Mouse (Mus musculus): ENCODE measurements around the gene Pabpc4. TPM values are rescaled to one million over a fixed set of nuclear protein-coding genes. Genes with fewer than 3 reads are reported as not detected.

The Pabpc4 gene
- polyA plus RNA-seq, 1 experiment from 2014 or later: 63.9 TPM

GRCm38 (mm10) chr4:123239361-123240203 is 22.6 kb upstream of the Pabpc4 start:
- ATAC-seq (ENCODE audit: low FRiP score, low TSS enrichment): peak; percentile 89
- Histone ChIP-seq H3K4me3 (ENCODE audit: low read length) (peak overlapping the region; percentile 28), H3K27ac (ENCODE audit: low read depth, low read length) (peak overlapping the region; percentile 91), H3K9ac (ENCODE audit: low read depth, low read length) (peak overlapping the region; percentile 44), H3K9me3 (ENCODE audit: control insufficient read depth, low read length) (no peaks in the 10 kb centered on the region), H3K4me1 (ENCODE audit: control insufficient read depth, insufficient read depth, low read length) (peaks cover 54% of the 10 kb centered on the region), H3K4me2 (replicated peaks; ENCODE audit: low read depth, low read length) (peak overlapping the region; percentile 51), H3K36me3 (ENCODE audit: control insufficient read depth, insufficient read depth, low read length) (peaks cover 11% of the 10 kb centered on the region), H3K27me3 (ENCODE audit: control insufficient read depth, insufficient read depth, low read length) (no peaks in the 10 kb centered on the region; the same call in 1 of the 2 replicates)
- WGBS: 1% methylated on average over 57 of the region's 58 CpGs

- no peak overlapping the region for H3K9ac ChIP-seq (ENCODE audit: low read depth, low read length)
- H3K4me2 ChIP-seq (replicated peaks; ENCODE audit: low read depth, low read length): no peak overlapping the region
- peaks cover 14% of the 10 kb centered on the region for H3K36me3 ChIP-seq (ENCODE audit: control insufficient read depth, insufficient read depth, low read length)
- peak overlapping the region; percentile 42; the same call in 1 of the 2 replicates for H3K27ac ChIP-seq (ENCODE audit: low read depth, low read length)
- H3K27me3 ChIP-seq (ENCODE audit: control insufficient read depth, insufficient read depth, low read length): no peaks in the 10 kb centered on the region
- H3K9me3 ChIP-seq (ENCODE audit: control insufficient read depth, low read length): no peaks in the 10 kb centered on the region
- H3K4me3 ChIP-seq (ENCODE audit: low read length): no peak overlapping the region
- peaks cover 27% of the 10 kb centered on the region for H3K4me1 ChIP-seq (ENCODE audit: control insufficient read depth, insufficient read depth, low read length)
- no peak for ATAC-seq (ENCODE audit: low FRiP score, low TSS enrichment)
- 78% methylated on average over 7 of the region's 7 CpGs for WGBS
Measured at GRCm38 (mm10) chr4:123246221-123246620, 15.9 kb upstream of the Pabpc4 start.

- Histone ChIP-seq H3K9ac (ENCODE audit: low read depth, low read length) (no peak overlapping the region), H3K4me2 (replicated peaks; ENCODE audit: low read depth, low read length) (no peak overlapping the region), H3K9me3 (ENCODE audit: control insufficient read depth, low read length) (no peaks in the 10 kb centered on the region), H3K4me3 (ENCODE audit: low read length) (no peak overlapping the region), H3K27ac (ENCODE audit: low read depth, low read length) (peak overlapping the region; percentile 42; the same call in 1 of the 2 replicates), H3K4me1 (ENCODE audit: control insufficient read depth, insufficient read depth, low read length) (peaks cover 27% of the 10 kb centered on the region), H3K27me3 (ENCODE audit: control insufficient read depth, insufficient read depth, low read length) (no peaks in the 10 kb centered on the region), H3K36me3 (ENCODE audit: control insufficient read depth, insufficient read depth, low read length) (peaks cover 9% of the 10 kb centered on the region; the same call in 1 of the 2 replicates)
- ATAC-seq (ENCODE audit: low FRiP score, low TSS enrichment): no peak
- WGBS: 90% methylated on average over 5 of the region's 5 CpGs
Measured at GRCm38 (mm10) chr4:123246651-123247050, 15.5 kb upstream of the Pabpc4 start.

GRCm38 (mm10) chr4:123247147-123247880 is 14.8 kb upstream of the Pabpc4 start:
- Histone ChIP-seq H3K9ac (ENCODE audit: low read depth, low read length) (no peak overlapping the region), H3K36me3 (ENCODE audit: control insufficient read depth, insufficient read depth, low read length) (peaks cover 4% of the 10 kb centered on the region; the same call in 1 of the 2 replicates), H3K27me3 (ENCODE audit: control insufficient read depth, insufficient read depth, low read length) (no peaks in the 10 kb centered on the region), H3K4me3 (ENCODE audit: low read length) (no peak overlapping the region), H3K4me2 (replicated peaks; ENCODE audit: low read depth, low read length) (no peak overlapping the region), H3K9me3 (ENCODE audit: control insufficient read depth, low read length) (no peaks in the 10 kb centered on the region), H3K4me1 (ENCODE audit: control insufficient read depth, insufficient read depth, low read length) (peaks cover 27% of the 10 kb centered on the region), H3K27ac (ENCODE audit: low read depth, low read length) (peak overlapping the region; percentile 49; the same call in 1 of the 2 replicates)
- ATAC-seq (ENCODE audit: low FRiP score, low TSS enrichment): peak; percentile 61; the same call in 1 of the 2 replicates
- 35% methylated on average over 7 of the region's 7 CpGs for WGBS

- Histone ChIP-seq H3K4me1 (ENCODE audit: control insufficient read depth, insufficient read depth, low read length) (peaks cover 27% of the 10 kb centered on the region), H3K27ac (ENCODE audit: low read depth, low read length) (peak overlapping the region; percentile 24; the same call in 1 of the 2 replicates), H3K4me2 (replicated peaks; ENCODE audit: low read depth, low read length) (no peak overlapping the region), H3K4me3 (ENCODE audit: low read length) (no peak overlapping the region), H3K9ac (ENCODE audit: low read depth, low read length) (no peak overlapping the region), H3K9me3 (ENCODE audit: control insufficient read depth, low read length) (no peaks in the 10 kb centered on the region), H3K36me3 (ENCODE audit: control insufficient read depth, insufficient read depth, low read length) (peaks cover 3% of the 10 kb centered on the region; the same call in 1 of the 2 replicates), H3K27me3 (ENCODE audit: control insufficient read depth, insufficient read depth, low read length) (no peaks in the 10 kb centered on the region)
- WGBS: 65% methylated on average over 7 of the region's 7 CpGs
- no peak; the same call in 1 of the 2 replicates for ATAC-seq (ENCODE audit: low FRiP score, low TSS enrichment)
Measured at GRCm38 (mm10) chr4:123248971-123249567, 13.1 kb upstream of the Pabpc4 start.

GRCm38 (mm10) chr4:123252214-123252613 is 9.9 kb upstream of the Pabpc4 start:
- Histone ChIP-seq H3K4me1 (ENCODE audit: control insufficient read depth, insufficient read depth, low read length) (peaks cover 17% of the 10 kb centered on the region), H3K9ac (ENCODE audit: low read depth, low read length) (no peak overlapping the region), H3K36me3 (ENCODE audit: control insufficient read depth, insufficient read depth, low read length) (no peaks in the 10 kb centered on the region), H3K4me2 (replicated peaks; ENCODE audit: low read depth, low read length) (no peak overlapping the region), H3K27ac (ENCODE audit: low read depth, low read length) (no peak overlapping the region), H3K9me3 (ENCODE audit: control insufficient read depth, low read length) (no peaks in the 10 kb centered on the region), H3K27me3 (ENCODE audit: control insufficient read depth, insufficient read depth, low read length) (no peaks in the 10 kb centered on the region), H3K4me3 (ENCODE audit: low read length) (no peak overlapping the region)
- 82% methylated on average over 5 of the region's 5 CpGs for WGBS
- no peak for ATAC-seq (ENCODE audit: low FRiP score, low TSS enrichment)

- Histone ChIP-seq H3K27me3 (ENCODE audit: control insufficient read depth, insufficient read depth, low read length) (no peaks in the 10 kb centered on the region), H3K4me1 (ENCODE audit: control insufficient read depth, insufficient read depth, low read length) (peaks cover under 1% of the 10 kb centered on the region; the same call in 1 of the 2 replicates), H3K9ac (ENCODE audit: low read depth, low read length) (no peak overlapping the region), H3K36me3 (ENCODE audit: control insufficient read depth, insufficient read depth, low read length) (no peaks in the 10 kb centered on the region), H3K4me3 (ENCODE audit: low read length) (no peak overlapping the region), H3K27ac (ENCODE audit: low read depth, low read length) (no peak overlapping the region), H3K4me2 (replicated peaks; ENCODE audit: low read depth, low read length) (no peak overlapping the region), H3K9me3 (ENCODE audit: control insufficient read depth, low read length) (no peaks in the 10 kb centered on the region)
- WGBS: 17% methylated on average over 5 of the region's 5 CpGs
- ATAC-seq (ENCODE audit: low FRiP score, low TSS enrichment): peak; percentile 63
Measured at GRCm38 (mm10) chr4:123254617-123255016, 7.5 kb upstream of the Pabpc4 start.

GRCm38 (mm10) chr4:123260071-123260746 is 1.9 kb upstream of the Pabpc4 start:
- 27% methylated on average over 8 of the region's 8 CpGs for whole genome bisulfite sequencing
- Histone ChIP-seq H3K36me3 (ENCODE audit: control insufficient read depth, insufficient read depth, low read length) (no peaks in the 10 kb centered on the region), H3K9me3 (ENCODE audit: control insufficient read depth, low read length) (no peaks in the 10 kb centered on the region), H3K27ac (ENCODE audit: low read depth, low read length) (no peak overlapping the region), H3K4me2 (replicated peaks; ENCODE audit: low read depth, low read length) (no peak overlapping the region), H3K4me3 (ENCODE audit: low read length) (no peak overlapping the region), H3K27me3 (ENCODE audit: control insufficient read depth, insufficient read depth, low read length) (no peaks in the 10 kb centered on the region), H3K4me1 (ENCODE audit: control insufficient read depth, insufficient read depth, low read length) (peaks cover 11% of the 10 kb centered on the region), H3K9ac (ENCODE audit: low read depth, low read length) (no peak overlapping the region)
- ATAC-seq (ENCODE audit: low FRiP score, low TSS enrichment): peak; percentile 58; the same call in 1 of the 2 replicates

Measured in kidney, embryonic 14.5 days (tissue).